In the genomic region with DNA sequence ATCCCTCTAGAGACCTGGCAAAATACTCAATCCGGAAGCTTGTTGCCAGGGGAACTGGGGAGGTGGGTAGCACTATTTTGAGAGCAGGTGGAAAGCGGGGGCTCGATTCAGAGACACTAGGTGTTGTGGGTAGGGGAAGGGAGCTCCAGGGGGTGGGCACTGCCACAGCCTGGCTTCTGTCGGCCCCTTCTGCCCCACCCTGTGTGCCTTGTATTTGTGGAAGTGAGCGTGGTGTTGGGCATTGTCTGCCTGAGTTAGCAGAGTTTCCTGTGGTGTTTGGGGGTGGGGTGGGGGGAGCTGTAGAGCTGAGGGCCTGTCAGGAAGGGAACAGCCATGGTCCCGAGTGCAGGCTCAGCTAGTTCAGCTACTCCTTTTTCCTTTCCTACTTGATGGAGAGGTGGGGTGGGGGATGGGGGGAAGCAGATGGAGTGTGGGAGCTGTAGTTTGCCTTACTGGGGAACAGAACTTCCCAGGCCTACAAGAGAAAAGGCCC, we compare ENCODE assay signal across 10 mouse cellular contexts. TPM values are rescaled to one million over a fixed set of nuclear protein-coding genes. Genes with fewer than 3 reads are reported as not detected.
DNase-seq lines count a peak whose midpoint lies in the region; ATAC-seq and TF ChIP-seq lines count a peak whose summit lies in the region.
"Had no signal": no experiment of that assay in that cellular context is flagged by ENCODE, and none has a peak within 500 bp of the region (broad histone marks: within the 10 kb centered on the region; RNA-seq: fewer than 3 reads in every experiment).

No protein-coding gene starts in this region.

- 72% methylated on average over 6 of the region's 6 CpGs for WGBS in kidney, embryonic 16.5 days
- WGBS in embryonic facial prominence, embryonic 14.5 days, result 66% methylated on average over 6 of the region's 6 CpGs
- WGBS in olfactory bulb, adult 2 months, result 23% methylated on average over 6 of the region's 6 CpGs
- WGBS in forebrain, embryonic 11.5 days, result 75% methylated on average over 6 of the region's 6 CpGs

- no peaks in the 10 kb centered on the region for H3K9me3 ChIP-seq in kidney, embryonic 16.5 days (ENCODE audit: low read length)
- no peaks in the 10 kb centered on the region for H3K9me3 ChIP-seq in embryonic facial prominence, embryonic 14.5 days (ENCODE audit: control insufficient read depth, low read length)
- H3K9me3 ChIP-seq in forebrain, embryonic 11.5 days (ENCODE audit: control insufficient read depth, low read length), result no peaks in the 10 kb centered on the region
- H3K9me3 ChIP-seq: hindbrain, embryonic 15.5 days had no signal

- H3K36me3 ChIP-seq in kidney, embryonic 16.5 days (ENCODE audit: insufficient read depth, low read length), result peaks cover 61% of the 10 kb centered on the region
- H3K36me3 ChIP-seq in embryonic facial prominence, embryonic 14.5 days (ENCODE audit: control insufficient read depth, insufficient read depth, low read length), result peaks cover 83% of the 10 kb centered on the region
- H3K36me3 ChIP-seq in forebrain, embryonic 11.5 days (ENCODE audit: control insufficient read depth, insufficient read depth, low read length), result peaks cover 31% of the 10 kb centered on the region

- no peak overlapping the region for H3K9ac ChIP-seq in kidney, embryonic 16.5 days (replicated peaks; ENCODE audit: low read length)
- no peak overlapping the region for H3K9ac ChIP-seq in embryonic facial prominence, embryonic 14.5 days (ENCODE audit: low read depth, low read length)
- H3K9ac ChIP-seq in forebrain, embryonic 11.5 days (ENCODE audit: low read length), result no peak overlapping the region
- H3K9ac ChIP-seq: hindbrain, embryonic 15.5 days had no signal

- no peak for DNase-seq in kidney, adult 9 months
- DNase-seq in embryonic facial prominence, embryonic 14.5 days (ENCODE audit: low spot score), result no peak
- DNase-seq in kidney, postnatal 25 days, result peak; percentile 60 to 80
- no peak for DNase-seq in forebrain, embryonic 11.5 days (ENCODE audit: low spot score)
- DNase-seq in cerebellum, postnatal 4 days (ENCODE audit: low spot score in 2 of 2), result no peak
- DNase-seq in embryo, embryonic 10.5 days (ENCODE audit: low spot score), result no peak

- no peak overlapping the region for H3K4me3 ChIP-seq in kidney, embryonic 16.5 days (ENCODE audit: low read length)
- H3K4me3 ChIP-seq in embryonic facial prominence, embryonic 14.5 days (ENCODE audit: low read depth, low read length), result no peak overlapping the region
- peak overlapping the region; percentile 49 for H3K4me3 ChIP-seq in olfactory bulb, adult 2 months (ENCODE audit: insufficient read depth, low read depth, low read length)
- H3K4me3 ChIP-seq in forebrain, embryonic 11.5 days (ENCODE audit: low read depth, low read length), result no peak overlapping the region
- H3K4me3 ChIP-seq: hindbrain, embryonic 15.5 days had no signal

- peaks cover 34% of the 10 kb centered on the region for H3K4me1 ChIP-seq in kidney, embryonic 16.5 days (ENCODE audit: insufficient read depth, low read length)
- no peaks in the 10 kb centered on the region for H3K4me1 ChIP-seq in embryonic facial prominence, embryonic 14.5 days (ENCODE audit: control insufficient read depth, insufficient read depth, low read length)
- H3K4me1 ChIP-seq in olfactory bulb, adult 2 months (ENCODE audit: control insufficient read depth, insufficient read depth, low read length), result peaks cover 76% of the 10 kb centered on the region
- H3K4me1 ChIP-seq in forebrain, embryonic 11.5 days (replicated peaks; ENCODE audit: control insufficient read depth, insufficient read depth, low read length), result no peaks in the 10 kb centered on the region

- ATAC-seq in kidney, embryonic 16.5 days (ENCODE audit: low FRiP score, low TSS enrichment), result peak; percentile 44
- ATAC-seq in embryonic facial prominence, embryonic 14.5 days (ENCODE audit: low read depth), result no peak
- no peak for ATAC-seq in forebrain, embryonic 11.5 days (replicated peaks; ENCODE audit: low FRiP score)
- ATAC-seq: Patski had no signal

- no peaks in the 10 kb centered on the region for H3K27me3 ChIP-seq in kidney, embryonic 16.5 days (ENCODE audit: insufficient read depth, low read length)
- no peaks in the 10 kb centered on the region for H3K27me3 ChIP-seq in embryonic facial prominence, embryonic 14.5 days (replicated peaks; ENCODE audit: control insufficient read depth, insufficient read depth, low read length)
- H3K27me3 ChIP-seq in forebrain, embryonic 11.5 days (ENCODE audit: control insufficient read depth, insufficient read depth, low read length), result no peaks in the 10 kb centered on the region
- H3K27me3 ChIP-seq: hindbrain, embryonic 15.5 days; Patski had no signal

- no peak for TF ChIP-seq POLR2A in olfactory bulb, adult 2 months (IDR thresholded peaks at IDR 0.05; ENCODE audit: insufficient read depth, low read depth, low read length)

- no peak for TF ChIP-seq CTCF in olfactory bulb, adult 2 months (IDR thresholded peaks at IDR 0.05; ENCODE audit: insufficient read depth, low read depth, low read length)

- peak overlapping the region; percentile 39; the same call in 1 of the 2 replicates for H3K27ac ChIP-seq in kidney, embryonic 16.5 days (ENCODE audit: low read length)
- H3K27ac ChIP-seq in embryonic facial prominence, embryonic 14.5 days (replicated peaks; ENCODE audit: low read depth, low read length), result peak overlapping the region; percentile 40; the same call in 1 of the 2 replicates
- H3K27ac ChIP-seq in olfactory bulb, adult 2 months (ENCODE audit: insufficient read depth, low read depth, low read length), result peak overlapping the region; percentile 16; the same call in 1 of the 2 replicates
- no peak overlapping the region for H3K27ac ChIP-seq in forebrain, embryonic 11.5 days (ENCODE audit: low read depth, low read length)
- H3K27ac ChIP-seq: hindbrain, embryonic 15.5 days had no signal

- no peak overlapping the region for H3K4me2 ChIP-seq in kidney, embryonic 16.5 days (replicated peaks; ENCODE audit: low read depth, low read length)
- no peak overlapping the region for H3K4me2 ChIP-seq in embryonic facial prominence, embryonic 14.5 days (ENCODE audit: low read depth, low read length)
- no peak overlapping the region for H3K4me2 ChIP-seq in forebrain, embryonic 11.5 days (ENCODE audit: low read depth, low read length, severe bottlenecking)
- H3K4me2 ChIP-seq: hindbrain, embryonic 15.5 days had no signal

RNA-seq across cellular contexts. Expression of a gene that starts 22.0 kb away (rescaled TPM):
- not detected in 2 replicates for polyA plus RNA-seq in kidney, embryonic 16.5 days (2015; fragmentation: Nextera tagmentation; extraction: Ambion mirVana)
- polyA plus RNA-seq in embryonic facial prominence, embryonic 14.5 days (2014; fragmentation: Nextera tagmentation; extraction: Ambion mirVana), result 0.18 TPM in 1 of 2 replicates, not detected in the other
- not detected in 2 replicates for polyA plus RNA-seq in olfactory bulb, adult 2 months (2012; ENCODE audit: insufficient read depth, insufficient read length, low replicate concordance, missing spikeins)
- not detected in 2 replicates for polyA plus RNA-seq in forebrain, embryonic 11.5 days (2014; fragmentation: Nextera tagmentation; extraction: Ambion mirVana)
- polyA plus RNA-seq: hindbrain, embryonic 15.5 days; Patski had no signal

RNA-seq across cellular contexts. Expression of a gene that starts 25.1 kb away (rescaled TPM):
- polyA plus RNA-seq in kidney, embryonic 16.5 days (2015; fragmentation: Nextera tagmentation; extraction: Ambion mirVana), result 103 and 119 TPM in 2 replicates
- polyA plus RNA-seq in embryonic facial prominence, embryonic 14.5 days (2014; fragmentation: Nextera tagmentation; extraction: Ambion mirVana), result 88.0 and 88.7 TPM in 2 replicates
- polyA plus RNA-seq in olfactory bulb, adult 2 months (2012; ENCODE audit: insufficient read depth, insufficient read length, low replicate concordance, missing spikeins), result not detected in 2 replicates
- 118 and 123 TPM in 2 replicates for polyA plus RNA-seq in forebrain, embryonic 11.5 days (2014; fragmentation: Nextera tagmentation; extraction: Ambion mirVana)

RNA-seq across cellular contexts. Expression of a gene that starts 54.7 kb away (rescaled TPM):
- 92.2 and 97.3 TPM in 2 replicates for polyA plus RNA-seq in kidney, embryonic 16.5 days (2015; fragmentation: Nextera tagmentation; extraction: Ambion mirVana)
- 66.4 and 70.3 TPM in 2 replicates for polyA plus RNA-seq in embryonic facial prominence, embryonic 14.5 days (2014; fragmentation: Nextera tagmentation; extraction: Ambion mirVana)
- polyA plus RNA-seq in olfactory bulb, adult 2 months (2012; ENCODE audit: insufficient read depth, insufficient read length, low replicate concordance, missing spikeins), result 301 TPM in 1 of 2 replicates, not detected in the other
- 111 and 116 TPM in 2 replicates for polyA plus RNA-seq in forebrain, embryonic 11.5 days (2014; fragmentation: Nextera tagmentation; extraction: Ambion mirVana)

RNA-seq across cellular contexts. Expression of a gene that starts 55.2 kb away (rescaled TPM):
- polyA plus RNA-seq in kidney, embryonic 16.5 days (2015; fragmentation: Nextera tagmentation; extraction: Ambion mirVana), result 269 and 323 TPM in 2 replicates
- polyA plus RNA-seq in embryonic facial prominence, embryonic 14.5 days (2014; fragmentation: Nextera tagmentation; extraction: Ambion mirVana), result 289 and 337 TPM in 2 replicates
- not detected in 2 replicates for polyA plus RNA-seq in olfactory bulb, adult 2 months (2012; ENCODE audit: insufficient read depth, insufficient read length, low replicate concordance, missing spikeins)
- polyA plus RNA-seq in forebrain, embryonic 11.5 days (2014; fragmentation: Nextera tagmentation; extraction: Ambion mirVana), result 142 and 148 TPM in 2 replicates

Comparison
In these comparisons a context has a peak if more than half of its experiments do, and no peak if none do; other contexts are left out.
1. DNase-seq: peak in kidney, postnatal 25 days (2 of 2); none in kidney, adult 9 months (single experiment), embryonic facial prominence, embryonic 14.5 days (single experiment), forebrain, embryonic 11.5 days (single experiment), cerebellum, postnatal 4 days (0 of 2) and embryo, embryonic 10.5 days (single experiment).